Mouse (Mus musculus) liver, embryonic 11.5 days (tissue): ENCODE data around the gene Morc2a. TPM values are rescaled to one million over a fixed set of nuclear protein-coding genes. Genes with fewer than 3 reads are reported as not detected.

Experiments
- ATAC-seq: fragments of 200-750 bp; cut with Nextera tagmentation; replicated peaks from 2 replicates; pipeline ENCODE4 v1.8.0; 2017; ENCODE audit warnings: moderate number of reproducible peaks, mild to moderate bottlenecking, moderate TSS enrichment, moderate library complexity; ENCODE audit not compliant: low FRiP score
- DNase-seq: peaks from one replicate; pipeline ENCODE4 v3.0.0-alpha.2; 2017; ENCODE audit warnings: low spot score
- H3K27ac ChIP-seq: fragments of 300-500 bp; sonication (generic); 2 replicates; pipeline ENCODE4 v1.5.1; 2014; ENCODE audit warnings: mild to moderate bottlenecking, low read depth, low read length, control low read depth
- H3K27me3 ChIP-seq: fragments of 300-500 bp; sonication (generic); replicated peaks from 2 replicates; pipeline ENCODE4 v1.6.1; 2014; ENCODE audit warnings: low read length, mixed read lengths; ENCODE audit not compliant: control insufficient read depth, insufficient read depth
- H3K36me3 ChIP-seq: fragments of 300-500 bp; sonication (generic); 2 replicates; pipeline ENCODE4 v1.6.1; 2014; ENCODE audit warnings: mild to moderate bottlenecking, low read length, moderate library complexity, mixed read lengths; ENCODE audit not compliant: control insufficient read depth, insufficient read depth
- H3K4me1 ChIP-seq: fragments of 300-500 bp; sonication (generic); replicated peaks from 2 replicates; pipeline ENCODE4 v1.6.1; 2014; ENCODE audit warnings: low read length, mixed read lengths; ENCODE audit not compliant: control insufficient read depth, insufficient read depth
- H3K4me2 ChIP-seq: fragments of 300-500 bp; sonication (generic); 2 replicates; pipeline ENCODE4 v1.6.1; 2014; ENCODE audit warnings: mild to moderate bottlenecking, control low read depth, moderate library complexity
- H3K4me3 ChIP-seq: fragments of 300-500 bp; sonication (generic); 2 replicates; pipeline ENCODE4 v1.5.1; 2014; ENCODE audit warnings: low read depth, low read length, control low read depth
- H3K9ac ChIP-seq: fragments of 300-500 bp; sonication (generic); 2 replicates; pipeline ENCODE4 v1.6.1; 2014; ENCODE audit warnings: low read depth, low read length, control low read depth
- H3K9me3 ChIP-seq: fragments of 300-500 bp; sonication (generic); 2 replicates; pipeline ENCODE4 v1.6.1; 2016; ENCODE audit warnings: low read length, inconsistent platforms, mixed read lengths; ENCODE audit not compliant: control insufficient read depth
- WGBS: fragments of 180-500 bp; shearing (Covaris S2); extraction: QIAGEN DNeasy Blood & Tissue Kit; methylation state at CpG from one replicate; pipeline ENCODE4 v1.1.7; 2014; 5-methylcytosine and 5-hydroxymethylcytosine counted together
- polyA plus RNA-seq: library from polyadenylated mRNA; unstranded; fragments of >200 nt; fragmentation: Nextera tagmentation; extraction: Ambion mirVana; gene quantifications from 2 replicates; pipeline ENCODE4 v1.2.1, GENCODE M21; 2014

The Morc2a gene
- polyA plus RNA-seq, 1 experiment from 2014 or later, result 19.3 TPM

GRCm38 (mm10) chr11:3733933-3734636 lies 85.1 kb downstream of the Morc2a start:
- no peak overlapping the region for H3K4me3 ChIP-seq
- 79% methylated on average over 14 of the region's 14 CpGs for WGBS
- H3K27ac ChIP-seq, result no peak overlapping the region
- no peak for DNase-seq
- H3K9me3 ChIP-seq, result no peaks in the 10 kb centered on the region
- no peaks in the 10 kb centered on the region for H3K36me3 ChIP-seq
- no peak overlapping the region for H3K4me2 ChIP-seq
- no peak overlapping the region for H3K9ac ChIP-seq
- no peaks in the 10 kb centered on the region for H3K27me3 ChIP-seq
- no peaks in the 10 kb centered on the region for H3K4me1 ChIP-seq
- ATAC-seq, result no peak

DNA sequence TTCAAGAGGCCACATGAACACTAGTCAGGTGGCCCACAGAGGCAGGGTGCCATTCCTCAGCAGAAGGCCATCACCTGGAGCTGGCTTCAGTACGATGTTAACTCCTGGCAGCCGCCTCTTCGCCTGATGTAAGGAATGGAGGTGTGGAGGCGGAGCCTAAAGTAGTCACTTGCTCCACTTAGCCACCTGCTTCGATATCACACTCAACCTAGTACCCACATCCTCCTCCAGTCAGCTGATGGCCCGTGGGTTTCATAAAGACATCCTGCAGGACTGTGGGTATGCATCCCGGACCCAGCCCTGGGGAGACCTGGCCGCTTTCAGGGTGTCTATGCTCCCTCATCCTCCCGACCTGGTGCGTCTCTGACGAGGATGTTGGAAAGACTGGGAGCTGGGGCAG lies 86.7 kb downstream of the Morc2a start:
- H3K4me2 ChIP-seq, result no peak overlapping the region
- 77% methylated on average over 11 of the region's 11 CpGs for WGBS
- H3K27ac ChIP-seq, result no peak overlapping the region
- no peak for ATAC-seq
- no peak overlapping the region for H3K4me3 ChIP-seq
- H3K36me3 ChIP-seq, result no peaks in the 10 kb centered on the region
- no peak overlapping the region for H3K9ac ChIP-seq
- no peaks in the 10 kb centered on the region for H3K9me3 ChIP-seq
- no peak for DNase-seq
- H3K27me3 ChIP-seq, result no peaks in the 10 kb centered on the region
- H3K4me1 ChIP-seq, result no peaks in the 10 kb centered on the region

- Histone ChIP-seq H3K4me1 (no peaks in the 10 kb centered on the region), H3K9ac (no peak overlapping the region), H3K36me3 (no peaks in the 10 kb centered on the region), H3K27ac (no peak overlapping the region), H3K4me3 (no peak overlapping the region), H3K4me2 (no peak overlapping the region), H3K9me3 (no peaks in the 10 kb centered on the region), H3K27me3 (no peaks in the 10 kb centered on the region)
- WGBS, result 70% methylated on average over 2 of the region's 2 CpGs
- ATAC-seq (no peak), DNase-seq (no peak)
These were observed 89.8 kb downstream of the Morc2a start for GRCm38 (mm10) chr11:3738778-3739177.

Other genes starting within 250 kb of the Morc2a start
- gene Limk2, start 240.0 kb upstream of the Morc2a start, polyA plus RNA-seq, result 37.4 and 37.7 TPM in 2 replicates
- 20.6 and 22.2 TPM in 2 replicates for gene Rnf185, start 196.8 kb upstream of the Morc2a start, polyA plus RNA-seq
- 0.27 TPM in 2 replicates for gene Pla2g3, start 160.9 kb upstream of the Morc2a start, polyA plus RNA-seq
- gene Inpp5j, start 144.4 kb upstream of the Morc2a start, polyA plus RNA-seq, result 0.45 and 0.52 TPM in 2 replicates
- gene Selenom, start 134.5 kb upstream of the Morc2a start, polyA plus RNA-seq, result 27.9 and 35.9 TPM in 2 replicates
- gene Smtn, start 108.6 kb upstream of the Morc2a start, polyA plus RNA-seq, result 27.0 and 29.3 TPM in 2 replicates
- 0.32 and 0.38 TPM in 2 replicates for gene Osbp2, start 214.7 kb downstream of the Morc2a start, polyA plus RNA-seq
- not detected in 2 replicates for gene 4921536K21Rik, start 245.9 kb downstream of the Morc2a start, polyA plus RNA-seq
- 2.0 and 2.5 TPM in 2 replicates for gene Dusp18, start 246.0 kb downstream of the Morc2a start, polyA plus RNA-seq